Mouse (Mus musculus): Measurements from ENCODE around the gene Cyp3a13. TPM values are rescaled to one million over a fixed set of nuclear protein-coding genes. Genes with fewer than 3 reads are reported as not detected.
"Not testable (repeated sequence)": the region's sequence is repeated elsewhere in the genome, so short reads cannot be mapped to it uniquely, and the experiment has no call there.

Gene Cyp3a13
- polyA plus RNA-seq, 1 experiment = not detected

- no peak overlapping the region for H3K27ac ChIP-seq (ENCODE audit: insufficient read depth, low read depth, low read length)
- TF ChIP-seq CTCF (IDR thresholded peaks at IDR 0.05; ENCODE audit: insufficient read depth, low read depth, low read length) (no peak), POLR2A (IDR thresholded peaks at IDR 0.05; ENCODE audit: insufficient read depth, low read depth, low read length) (no peak)
- 80% methylated on average over 4 of the region's 4 CpGs for WGBS
- H3K4me1 ChIP-seq (ENCODE audit: control insufficient read depth, insufficient read depth, low read length) = no peaks in the 10 kb centered on the region
- H3K4me3 ChIP-seq (ENCODE audit: insufficient read depth, low read depth, low read length) = no peak overlapping the region
Observed at GRCm38 (mm10) chr5:137882922-137883321, 38.5 kb downstream of the Cyp3a13 start.

GRCm38 (mm10) chr5:137877860-137878259 lies 43.6 kb downstream of the Cyp3a13 start:
- WGBS = 56% methylated on average over 2 of the region's 2 CpGs
- H3K4me3 ChIP-seq (ENCODE audit: insufficient read depth, low read depth, low read length) = no peak overlapping the region
- TF ChIP-seq CTCF (IDR thresholded peaks at IDR 0.05; ENCODE audit: insufficient read depth, low read depth, low read length) = no peak
- no peak for TF ChIP-seq POLR2A (IDR thresholded peaks at IDR 0.05; ENCODE audit: insufficient read depth, low read depth, low read length)
- H3K27ac ChIP-seq (ENCODE audit: insufficient read depth, low read depth, low read length) = no peak overlapping the region
- no peaks in the 10 kb centered on the region for H3K4me1 ChIP-seq (ENCODE audit: control insufficient read depth, insufficient read depth, low read length)

- Histone ChIP-seq H3K27ac (ENCODE audit: insufficient read depth, low read depth, low read length) (no peak overlapping the region), H3K4me3 (ENCODE audit: insufficient read depth, low read depth, low read length) (no peak overlapping the region), H3K4me1 (ENCODE audit: control insufficient read depth, insufficient read depth, low read length) (no peaks in the 10 kb centered on the region)
- WGBS = 74% methylated on average over 2 of the region's 2 CpGs
- TF ChIP-seq CTCF (IDR thresholded peaks at IDR 0.05; ENCODE audit: insufficient read depth, low read depth, low read length) = no peak
- no peak for TF ChIP-seq POLR2A (IDR thresholded peaks at IDR 0.05; ENCODE audit: insufficient read depth, low read depth, low read length)
Observed at GRCm38 (mm10) chr5:137875054-137875453, 46.4 kb downstream of the Cyp3a13 start.

- not testable (repeated sequence) for H3K4me1 ChIP-seq (ENCODE audit: control insufficient read depth, insufficient read depth, low read length); H3K27ac ChIP-seq (ENCODE audit: insufficient read depth, low read depth, low read length); H3K4me3 ChIP-seq (ENCODE audit: insufficient read depth, low read depth, low read length)
- WGBS = 46% methylated on average over 1 of the region's 1 CpGs
Observed at GRCm38 (mm10) chr5:137872381-137872702, 49.1 kb downstream of the Cyp3a13 start.

- not testable (repeated sequence) for H3K4me1 ChIP-seq (ENCODE audit: control insufficient read depth, insufficient read depth, low read length); H3K27ac ChIP-seq (ENCODE audit: insufficient read depth, low read depth, low read length); H3K4me3 ChIP-seq (ENCODE audit: insufficient read depth, low read depth, low read length)
- WGBS = 68% methylated on average over 3 of the region's 3 CpGs
Observed at GRCm38 (mm10) chr5:137871644-137872380, 49.6 kb downstream of the Cyp3a13 start, which contains the start of gene Pilrb2. Gene Pilrb2 (minus strand): TSS chr5:137871815.

- not testable (repeated sequence) for H3K4me3 ChIP-seq (ENCODE audit: insufficient read depth, low read depth, low read length); H3K27ac ChIP-seq (ENCODE audit: insufficient read depth, low read depth, low read length); H3K4me1 ChIP-seq (ENCODE audit: control insufficient read depth, insufficient read depth, low read length)
- WGBS = 75% methylated on average over 2 of the region's 2 CpGs
Observed at GRCm38 (mm10) chr5:137868600-137868999, 52.8 kb downstream of the Cyp3a13 start.

- WGBS = 78% methylated on average over 1 of the region's 1 CpGs
- H3K27ac ChIP-seq (ENCODE audit: insufficient read depth, low read depth, low read length); H3K4me1 ChIP-seq (ENCODE audit: control insufficient read depth, insufficient read depth, low read length); H3K4me3 ChIP-seq (ENCODE audit: insufficient read depth, low read depth, low read length): not testable (repeated sequence)
Observed at GRCm38 (mm10) chr5:137864008-137864407, 57.4 kb downstream of the Cyp3a13 start.

GRCm38 (mm10) chr5:137857960-137858710 lies 63.3 kb downstream of the Cyp3a13 start, which contains the start of gene Pilrb1:
Gene Pilrb1 (minus strand): TSS chr5:137858106.
- H3K4me3 ChIP-seq (ENCODE audit: insufficient read depth, low read depth, low read length); H3K4me1 ChIP-seq (ENCODE audit: control insufficient read depth, insufficient read depth, low read length); H3K27ac ChIP-seq (ENCODE audit: insufficient read depth, low read depth, low read length): not testable (repeated sequence)
- whole genome bisulfite sequencing = 88% methylated on average over 2 of the region's 2 CpGs

- H3K4me1 ChIP-seq (ENCODE audit: control insufficient read depth, insufficient read depth, low read length); H3K4me3 ChIP-seq (ENCODE audit: insufficient read depth, low read depth, low read length); H3K27ac ChIP-seq (ENCODE audit: insufficient read depth, low read depth, low read length): not testable (repeated sequence)
- WGBS = 74% methylated on average over 5 of the region's 5 CpGs
Observed at GRCm38 (mm10) chr5:137856870-137857269, 64.5 kb downstream of the Cyp3a13 start.

- not testable (repeated sequence) for H3K4me1 ChIP-seq (ENCODE audit: control insufficient read depth, insufficient read depth, low read length)
Observed at GRCm38 (mm10) chr5:137854907-137855306, 66.5 kb downstream of the Cyp3a13 start.

GRCm38 (mm10) chr5:137850313-137850712 lies 71.1 kb downstream of the Cyp3a13 start:
- WGBS = 80% methylated on average over 1 of the region's 1 CpGs
- not testable (repeated sequence) for H3K27ac ChIP-seq (ENCODE audit: insufficient read depth, low read depth, low read length); H3K4me1 ChIP-seq (ENCODE audit: control insufficient read depth, insufficient read depth, low read length); H3K4me3 ChIP-seq (ENCODE audit: insufficient read depth, low read depth, low read length)

More at GRCm38 (mm10) chr5:137854907-137855306, 66.5 kb downstream of the Cyp3a13 start:
- H3K4me3 ChIP-seq (ENCODE audit: insufficient read depth, low read depth, low read length); H3K27ac ChIP-seq (ENCODE audit: insufficient read depth, low read depth, low read length): not testable (repeated sequence)
- 83% methylated on average over 3 of the region's 3 CpGs for WGBS

Measured in olfactory bulb, adult 2 months (tissue).